Mouse (Mus musculus) liver, postnatal 0 days (tissue): Measurements from ENCODE around the gene Dexi. TPM values are rescaled to one million over a fixed set of nuclear protein-coding genes. Genes with fewer than 3 reads are reported as not detected.
A peak's percentile ranks its signal among the peaks of the same experiment; 100 is the strongest.

Source experiments
- ATAC-seq: fragments of 200-750 bp; cut with Nextera tagmentation; 2 replicates; pipeline ENCODE4 v1.8.0; 2017; ENCODE audit warnings: mild to moderate bottlenecking, moderate library complexity
- DNase-seq: peaks from one replicate; pipeline ENCODE4 v3.0.0-alpha.2; 2016
- H3K27ac ChIP-seq: fragments of 300-500 bp; sonication (generic); 2 replicates; pipeline ENCODE4 v1.5.1; 2014; ENCODE audit warnings: antibody characterized with exemption, moderate library complexity, mild to moderate bottlenecking, low read depth
- H3K27me3 ChIP-seq: fragments of 300-500 bp; sonication (generic); 2 replicates; pipeline ENCODE4 v1.6.1; 2014; ENCODE audit warnings: low read length, control low read depth, mixed read lengths; ENCODE audit not compliant: insufficient read depth
- H3K36me3 ChIP-seq: fragments of 300-500 bp; sonication (generic); replicated peaks from 2 replicates; pipeline ENCODE4 v1.6.1; 2014; ENCODE audit warnings: mild to moderate bottlenecking, control low read depth, low read length, moderate library complexity, mixed read lengths; ENCODE audit not compliant: insufficient read depth
- H3K4me1 ChIP-seq: fragments of 300-500 bp; sonication (generic); 2 replicates; pipeline ENCODE4 v1.6.1; 2014; ENCODE audit warnings: antibody characterized with exemption, mild to moderate bottlenecking, control low read depth; ENCODE audit not compliant: insufficient read depth
- H3K4me2 ChIP-seq: fragments of 300-500 bp; sonication (generic); 2 replicates; pipeline ENCODE4 v1.6.1; 2014; ENCODE audit warnings: low read depth, mild to moderate bottlenecking, low read length, moderate library complexity, mixed read lengths
- H3K4me3 ChIP-seq: fragments of 300-500 bp; sonication (generic); 2 replicates; pipeline ENCODE4 v1.5.1; 2014; ENCODE audit warnings: low read depth, low read length
- H3K9ac ChIP-seq: fragments of 300-500 bp; sonication (generic); replicated peaks from 2 replicates; pipeline ENCODE4 v1.6.1; 2014; ENCODE audit warnings: mild to moderate bottlenecking, moderate library complexity
- H3K9me3 ChIP-seq: fragments of 300-500 bp; sonication (generic); 2 replicates; pipeline ENCODE4 v1.6.1; 2016; ENCODE audit warnings: mild to moderate bottlenecking, control low read depth, low read length, mixed read lengths
- CTCF ChIP-seq: sonication (generic); IDR thresholded peaks from 2 replicates; pipeline ENCODE4 v1.5.1; 2016; ENCODE audit warnings: antibody characterized with exemption, low read depth
- EP300 ChIP-seq: IDR thresholded peaks from 2 replicates; pipeline ENCODE4 v1.6.1; 2016; ENCODE audit warnings: antibody characterized with exemption, low read depth, mild to moderate bottlenecking
- WGBS: fragments of 180-500 bp; shearing (Covaris S2); extraction: QIAGEN DNeasy Blood & Tissue Kit; methylation state at CpG from one replicate; pipeline ENCODE4 v1.1.7; 2014; ENCODE audit not compliant: insufficient replicate concordance; 5-methylcytosine and 5-hydroxymethylcytosine counted together
- polyA plus RNA-seq: library from polyadenylated mRNA; unstranded; fragments of >200 nt; fragmentation: Nextera tagmentation; extraction: Ambion mirVana; gene quantifications from 2 replicates; pipeline ENCODE4 v1.2.1, GENCODE M21; 2015

Gene Dexi
- polyA plus RNA-seq, 1 experiment from 2014 or later, result 2.8 TPM

GRCm38 (mm10) chr16:10565278-10565885 is 22.5 kb upstream of the Dexi start:
- DNase-seq (peak; percentile 81), ATAC-seq (peak; percentile 62)
- Histone ChIP-seq H3K4me1 (no peaks in the 10 kb centered on the region), H3K27me3 (no peaks in the 10 kb centered on the region), H3K4me3 (no peak overlapping the region), H3K36me3 (peaks cover 8% of the 10 kb centered on the region), H3K9me3 (no peaks in the 10 kb centered on the region), H3K4me2 (no peak overlapping the region), H3K9ac (no peak overlapping the region), H3K27ac (no peak overlapping the region)
- WGBS, result 36% methylated on average over 4 of the region's 4 CpGs
- TF ChIP-seq CTCF, result peak; percentile 96
- TF ChIP-seq EP300, result no peak

DNA sequence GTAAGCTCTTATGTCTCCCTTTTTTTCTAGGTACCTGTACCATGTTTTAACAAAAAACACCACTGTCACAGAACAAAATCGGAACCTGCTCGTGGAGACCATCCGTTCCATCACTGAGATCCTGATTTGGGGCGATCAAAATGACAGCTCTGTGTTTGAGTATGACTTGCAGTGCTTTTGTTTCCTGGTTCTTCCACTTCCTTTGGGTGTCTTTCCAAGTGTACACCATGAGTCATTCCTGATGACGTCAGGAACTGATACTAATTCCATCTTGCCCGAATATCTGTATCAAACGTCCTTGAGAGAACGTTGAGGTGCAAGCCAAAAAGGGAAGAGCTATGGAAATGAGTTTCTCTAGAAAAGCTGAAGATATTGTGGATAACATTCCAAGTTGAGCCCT is 17.1 kb upstream of the Dexi start:
- H3K4me2 ChIP-seq, result no peak overlapping the region
- H3K9me3 ChIP-seq, result no peaks in the 10 kb centered on the region
- DNase-seq, result no peak
- no peak overlapping the region for H3K4me3 ChIP-seq
- 78% methylated on average over 8 of the region's 8 CpGs for WGBS
- peaks cover 12% of the 10 kb centered on the region for H3K36me3 ChIP-seq
- no peak overlapping the region for H3K27ac ChIP-seq
- H3K27me3 ChIP-seq, result no peaks in the 10 kb centered on the region
- TF ChIP-seq CTCF (no peak), EP300 (no peak)
- no peaks in the 10 kb centered on the region for H3K4me1 ChIP-seq
- no peak for ATAC-seq
- H3K9ac ChIP-seq, result no peak overlapping the region

- WGBS, result 48% methylated on average over 2 of the region's 2 CpGs
- DNase-seq, result no peak
Measured at GRCm38 (mm10) chr16:10553858-10554257, 11.0 kb upstream of the Dexi start.

GRCm38 (mm10) chr16:10551592-10551991 is 8.7 kb upstream of the Dexi start:
- Histone ChIP-seq H3K4me3 (no peak overlapping the region), H3K4me1 (peaks cover under 1% of the 10 kb centered on the region), H3K9ac (no peak overlapping the region), H3K4me2 (no peak overlapping the region), H3K36me3 (no peaks in the 10 kb centered on the region), H3K27me3 (no peaks in the 10 kb centered on the region), H3K27ac (no peak overlapping the region), H3K9me3 (no peaks in the 10 kb centered on the region)
- TF ChIP-seq CTCF (no peak), EP300 (no peak)
- WGBS, result 66% methylated on average over 4 of the region's 4 CpGs
- DNase-seq (no peak), ATAC-seq (no peak)

More at GRCm38 (mm10) chr16:10553858-10554257, 11.0 kb upstream of the Dexi start:
- TF ChIP-seq CTCF (no peak), EP300 (no peak)
- ATAC-seq, result no peak
- Histone ChIP-seq H3K27ac (no peak overlapping the region), H3K27me3 (no peaks in the 10 kb centered on the region), H3K9me3 (no peaks in the 10 kb centered on the region), H3K9ac (no peak overlapping the region), H3K4me1 (no peaks in the 10 kb centered on the region), H3K4me3 (no peak overlapping the region), H3K36me3 (no peaks in the 10 kb centered on the region), H3K4me2 (no peak overlapping the region)

- H3K4me3 ChIP-seq, result no peak overlapping the region
- H3K27me3 ChIP-seq, result no peaks in the 10 kb centered on the region
- H3K4me1 ChIP-seq, result peaks cover 8% of the 10 kb centered on the region
- no peak for TF ChIP-seq EP300
- no peak for TF ChIP-seq CTCF
- H3K36me3 ChIP-seq, result no peaks in the 10 kb centered on the region
- H3K27ac ChIP-seq, result no peak overlapping the region
- no peaks in the 10 kb centered on the region for H3K9me3 ChIP-seq
- H3K4me2 ChIP-seq, result no peak overlapping the region
- H3K9ac ChIP-seq, result no peak overlapping the region
- WGBS, result 67% methylated on average over 2 of the region's 2 CpGs
- DNase-seq, result no peak
- no peak for ATAC-seq
Measured at GRCm38 (mm10) chr16:10549600-10549999, 6.7 kb upstream of the Dexi start.

GRCm38 (mm10) chr16:10548938-10549337 is 6.1 kb upstream of the Dexi start:
- WGBS, result 83% methylated on average over 3 of the region's 3 CpGs
- no peak overlapping the region for H3K4me2 ChIP-seq
- TF ChIP-seq CTCF (no peak), EP300 (no peak)
- no peak overlapping the region for H3K9ac ChIP-seq
- no peaks in the 10 kb centered on the region for H3K27me3 ChIP-seq
- DNase-seq (no peak), ATAC-seq (no peak)
- H3K4me1 ChIP-seq, result peaks cover 8% of the 10 kb centered on the region
- H3K4me3 ChIP-seq, result no peak overlapping the region
- no peak overlapping the region for H3K27ac ChIP-seq
- no peaks in the 10 kb centered on the region for H3K36me3 ChIP-seq
- no peaks in the 10 kb centered on the region for H3K9me3 ChIP-seq

- Histone ChIP-seq H3K9ac (no peak overlapping the region), H3K27ac (no peak overlapping the region), H3K36me3 (no peaks in the 10 kb centered on the region), H3K4me2 (no peak overlapping the region), H3K4me3 (no peak overlapping the region), H3K4me1 (peaks cover 19% of the 10 kb centered on the region), H3K27me3 (no peaks in the 10 kb centered on the region), H3K9me3 (no peaks in the 10 kb centered on the region)
- ATAC-seq (no peak), DNase-seq (no peak)
- no peak for TF ChIP-seq CTCF
- no peak for TF ChIP-seq EP300
- WGBS, result 76% methylated on average over 3 of the region's 3 CpGs
Measured at GRCm38 (mm10) chr16:10546865-10547264, 4.0 kb upstream of the Dexi start.
